9 mouse cellular contexts compared by ENCODE assay signal in genomic region chr5:120301672-120302071, GRCm38 (mm10).
DNase-seq lines count a peak whose midpoint lies in the region; ATAC-seq lines count a peak whose summit lies in the region.
"Had no signal": no experiment of that assay in that cellular context is flagged by ENCODE, and none has a peak within 500 bp of the region (broad histone marks: within the 10 kb centered on the region; RNA-seq: fewer than 3 reads in every experiment).

No protein-coding gene starts in this region.

- no peaks in the 10 kb centered on the region for H3K36me3 ChIP-seq in lung, embryonic 15.5 days
- H3K36me3 ChIP-seq in forebrain, embryonic 11.5 days (ENCODE audit: control insufficient read depth, insufficient read depth, low read length): no peaks in the 10 kb centered on the region
- no peaks in the 10 kb centered on the region for H3K36me3 ChIP-seq in limb, embryonic 11.5 days (ENCODE audit: control insufficient read depth, insufficient read depth, low read length)
- H3K36me3 ChIP-seq in stomach, embryonic 15.5 days: no peaks in the 10 kb centered on the region

- H3K27me3 ChIP-seq in lung, embryonic 15.5 days: peaks cover 82% of the 10 kb centered on the region
- H3K27me3 ChIP-seq in forebrain, embryonic 11.5 days (ENCODE audit: control insufficient read depth, insufficient read depth, low read length): peaks cover 42% of the 10 kb centered on the region
- H3K27me3 ChIP-seq in limb, embryonic 11.5 days (ENCODE audit: control insufficient read depth, insufficient read depth, low read length): peaks cover 58% of the 10 kb centered on the region
- H3K27me3 ChIP-seq in stomach, embryonic 15.5 days (replicated peaks): peaks cover 58% of the 10 kb centered on the region

- no peaks in the 10 kb centered on the region for H3K4me1 ChIP-seq in lung, embryonic 15.5 days
- peaks cover 34% of the 10 kb centered on the region for H3K4me1 ChIP-seq in forebrain, embryonic 11.5 days (replicated peaks; ENCODE audit: control insufficient read depth, insufficient read depth, low read length)
- no peaks in the 10 kb centered on the region; the same call in 1 of the 2 replicates for H3K4me1 ChIP-seq in limb, embryonic 11.5 days (ENCODE audit: control insufficient read depth, insufficient read depth, low read length)
- H3K4me1 ChIP-seq in stomach, embryonic 15.5 days: 0 out of 2 replicates have a peak, but pooled peaks cover 5% of the 10 kb centered on the region

- H3K27ac ChIP-seq in lung, embryonic 15.5 days: no peak overlapping the region
- no peak overlapping the region for H3K27ac ChIP-seq in forebrain, embryonic 11.5 days (ENCODE audit: low read depth, low read length)
- no peak overlapping the region for H3K27ac ChIP-seq in limb, embryonic 11.5 days (replicated peaks; ENCODE audit: low read depth, low read length)
- no peak overlapping the region for H3K27ac ChIP-seq in stomach, embryonic 15.5 days

- no peak for ATAC-seq in lung, embryonic 15.5 days (ENCODE audit: borderline replicate concordance, extremely low read depth, low FRiP score, low TSS enrichment)
- ATAC-seq in forebrain, embryonic 11.5 days (replicated peaks; ENCODE audit: low FRiP score): no peak
- ATAC-seq in limb, embryonic 11.5 days (ENCODE audit: insufficient number of reproducible peaks, low FRiP score, low TSS enrichment, low read depth): no peak
- ATAC-seq in stomach, embryonic 15.5 days (ENCODE audit: insufficient read depth, low FRiP score, low read depth): no peak
- no peak for ATAC-seq in frontal cortex, adult (ENCODE audit: low TSS enrichment)
- ATAC-seq: Patski had no signal

- no peak for DNase-seq in lung, postnatal 4 days
- no peak for DNase-seq in forebrain, embryonic 11.5 days (ENCODE audit: low spot score)
- no peak for DNase-seq in limb, embryonic 11.5 days (ENCODE audit: low spot score)
- DNase-seq in cerebellum, postnatal 36 days: no peak
- DNase-seq in cerebellum, postnatal 14 days: no peak

- H3K9ac ChIP-seq in lung, embryonic 15.5 days: no peak overlapping the region
- H3K9ac ChIP-seq in forebrain, embryonic 11.5 days (ENCODE audit: low read length): peak overlapping the region; percentile 68
- H3K9ac ChIP-seq in limb, embryonic 11.5 days (ENCODE audit: low read length): no peak overlapping the region
- no peak overlapping the region for H3K9ac ChIP-seq in stomach, embryonic 15.5 days

- under 1% methylated on average over 16 of the region's 16 CpGs for WGBS in lung, embryonic 15.5 days
- WGBS in forebrain, embryonic 11.5 days: 6% methylated on average over 14 of the region's 16 CpGs
- WGBS in limb, embryonic 11.5 days: 2% methylated on average over 16 of the region's 16 CpGs
- 8% methylated on average over 15 of the region's 16 CpGs for WGBS in stomach, embryonic 15.5 days

- peak overlapping the region; percentile 29 for H3K4me3 ChIP-seq in lung, embryonic 15.5 days
- H3K4me3 ChIP-seq in forebrain, embryonic 11.5 days (ENCODE audit: low read depth, low read length): peak overlapping the region; percentile 24; the same call in 1 of the 2 replicates
- H3K4me3 ChIP-seq in limb, embryonic 11.5 days (ENCODE audit: low read depth, low read length): peak overlapping the region; percentile 28
- H3K4me3 ChIP-seq in stomach, embryonic 15.5 days (replicated peaks): peak overlapping the region; percentile 35; the same call in 1 of the 2 replicates

- peak overlapping the region; percentile 58 for H3K4me2 ChIP-seq in lung, embryonic 15.5 days
- peak overlapping the region; percentile 50 for H3K4me2 ChIP-seq in forebrain, embryonic 11.5 days (ENCODE audit: low read depth, low read length, severe bottlenecking)
- H3K4me2 ChIP-seq in limb, embryonic 11.5 days (ENCODE audit: low read depth, severe bottlenecking): peak overlapping the region; percentile 45
- peak overlapping the region; percentile 61 for H3K4me2 ChIP-seq in stomach, embryonic 15.5 days

- no peaks in the 10 kb centered on the region for H3K9me3 ChIP-seq in lung, embryonic 15.5 days
- H3K9me3 ChIP-seq in forebrain, embryonic 11.5 days (ENCODE audit: control insufficient read depth, low read length): no peaks in the 10 kb centered on the region
- H3K9me3 ChIP-seq in limb, embryonic 11.5 days (ENCODE audit: control insufficient read depth, low read length): no peaks in the 10 kb centered on the region
- H3K9me3 ChIP-seq in stomach, embryonic 15.5 days: no peaks in the 10 kb centered on the region
